Mouse (Mus musculus): ENCODE data around the gene Ano2.

- no peak for TF ChIP-seq POLR2A (IDR thresholded peaks at IDR 0.05; ENCODE audit: borderline replicate concordance, extremely low read depth, low read depth, low read length)
- no peak for TF ChIP-seq CTCF (IDR thresholded peaks at IDR 0.05; ENCODE audit: insufficient read depth, low read length)
Observed at GRCm38 (mm10) chr6:125808996-125809649, 118.9 kb downstream of the Ano2 start.

All from lung, adult 2 months (tissue).